Mouse (Mus musculus) cerebellum, postnatal 10 days (tissue): ENCODE measurements around the gene Rgs7.

Experiments used
- DNase-seq, 2 experiments: peaks; one replicate each; pipeline ENCODE4 v3.0.0; 2021; ENCODE audit warnings: mixed read lengths in 2 of 2

Rgs7 gene

DNA sequence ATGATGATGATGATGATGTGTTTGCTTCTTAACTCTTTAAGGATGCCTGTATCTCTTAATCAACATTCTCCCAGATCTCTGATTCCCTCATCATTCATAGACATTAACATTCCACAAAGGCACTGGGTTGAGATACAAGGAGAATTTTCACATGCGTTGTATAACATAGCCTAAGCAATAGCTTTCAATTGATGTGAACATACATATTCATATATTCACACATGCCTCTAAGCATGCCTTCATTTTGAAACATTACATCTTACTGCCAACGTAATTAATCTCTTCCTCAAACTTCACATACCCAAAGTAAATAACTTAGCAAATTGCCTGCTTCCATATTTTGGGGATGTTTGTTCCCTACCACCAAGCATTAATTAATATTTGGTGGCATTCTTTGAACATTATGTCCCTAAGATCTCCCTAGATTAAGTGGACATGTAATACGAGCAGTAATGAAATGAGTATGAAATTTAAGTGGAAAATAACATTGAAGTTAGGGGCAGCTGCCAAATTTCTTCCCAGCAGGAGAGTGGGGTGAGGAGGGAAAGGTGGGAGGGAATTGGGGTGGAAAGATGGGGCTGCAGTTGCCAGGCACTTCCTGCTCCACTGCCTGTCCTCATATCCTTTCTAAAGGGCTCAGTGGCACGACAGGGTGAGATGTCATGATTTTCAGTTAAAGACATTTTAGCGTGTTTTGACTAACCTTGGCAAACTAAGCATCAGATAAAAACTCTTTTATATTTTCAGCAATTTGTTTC lies 317.2 kb downstream of the Rgs7 start:
- peak; percentile 16 to 23 for DNase-seq

- DNase-seq, result no peak
Measured at GRCm38 (mm10) chr1:175155469-175155868, 336.8 kb downstream of the Rgs7 start.

DNA sequence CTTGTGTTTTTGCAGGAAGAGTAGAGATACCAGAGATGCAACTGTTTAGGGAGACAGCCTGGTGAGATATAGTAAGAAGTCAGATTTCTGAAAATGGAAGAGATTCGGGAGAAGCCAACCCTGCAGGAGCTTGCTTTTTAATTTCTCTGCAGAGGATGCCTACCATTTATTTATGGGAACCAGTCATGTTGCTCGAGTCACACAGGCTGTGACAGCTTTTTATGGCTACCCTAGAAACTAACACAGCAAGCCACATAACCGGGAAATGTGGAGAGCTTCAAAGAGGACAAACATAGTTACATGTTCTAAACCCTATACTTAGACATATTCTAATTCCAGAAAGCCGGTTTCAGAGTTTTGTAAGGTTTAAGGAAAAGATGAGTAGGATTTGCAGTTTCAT lies 349.2 kb downstream of the Rgs7 start:
- no peak for DNase-seq

DNA sequence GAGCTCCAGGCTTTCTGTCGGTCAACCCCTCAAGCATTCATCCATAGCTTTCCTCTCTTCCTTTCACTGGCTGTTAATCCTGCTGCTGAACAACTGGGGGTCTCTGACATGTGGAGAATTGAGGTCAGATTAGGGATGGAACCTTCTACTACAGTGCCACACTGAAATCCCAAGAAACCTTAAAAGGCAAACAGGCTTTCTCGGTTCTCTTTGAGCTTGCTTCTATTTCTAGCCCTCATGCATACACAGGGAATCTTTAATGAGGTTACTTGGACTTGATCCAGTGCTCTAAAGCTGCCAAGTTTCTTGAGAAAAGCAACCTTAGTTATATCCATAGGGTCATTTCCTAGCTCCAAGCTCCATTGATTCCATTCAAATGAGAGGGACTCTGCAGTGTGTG lies 363.8 kb downstream of the Rgs7 start:
- DNase-seq, result peak; percentile 70 to 75

DNA sequence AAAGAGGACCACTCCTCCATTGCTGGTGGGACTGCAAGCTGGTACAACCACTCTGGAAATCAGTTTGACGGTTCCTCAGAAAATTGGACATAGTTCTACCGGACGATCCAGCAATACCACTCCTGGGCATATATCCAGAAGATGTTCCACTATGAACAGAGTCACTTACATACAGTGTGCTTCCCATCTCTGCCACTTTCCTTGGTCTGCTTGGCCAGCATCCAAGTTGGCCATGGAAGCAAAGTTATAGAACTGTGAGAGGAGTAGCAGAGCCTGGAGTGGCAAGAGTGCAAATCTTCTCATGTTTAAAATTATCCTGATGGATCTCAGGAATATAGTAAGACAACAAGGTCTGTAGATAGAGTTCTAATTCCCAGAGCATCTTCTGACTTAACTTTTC lies 367.9 kb downstream of the Rgs7 start:
- peak; percentile 36 to 42 for DNase-seq

DNA sequence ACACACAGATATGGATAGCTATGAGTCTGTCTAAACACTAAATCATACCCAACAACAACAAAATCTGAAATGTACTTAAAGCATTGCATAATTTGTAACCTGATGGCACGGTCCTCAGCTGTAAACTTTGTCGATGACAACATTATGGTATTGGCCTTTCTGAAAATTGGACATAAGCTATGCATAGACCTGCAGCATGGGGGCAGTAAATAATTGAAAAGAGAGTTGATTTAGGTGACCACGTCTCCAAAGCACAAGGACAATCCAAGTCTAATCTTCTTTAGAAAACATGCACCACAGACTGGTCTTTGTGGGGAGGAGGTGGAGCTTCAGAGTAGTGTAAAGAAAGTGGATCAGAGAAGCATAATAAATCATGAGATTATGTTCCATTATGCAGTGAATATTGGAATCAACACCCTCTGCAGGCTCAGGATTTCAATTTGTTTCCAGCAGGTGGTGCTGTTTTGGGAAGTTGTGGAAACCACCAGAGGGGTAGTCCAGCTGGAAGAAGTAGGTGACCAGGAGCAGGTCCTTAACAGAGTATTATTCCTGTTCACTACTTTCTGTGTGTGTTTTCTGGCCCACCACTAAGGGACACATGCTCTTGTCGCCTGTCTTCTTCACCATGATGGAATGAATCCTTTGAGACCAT lies 373.3 kb downstream of the Rgs7 start:
- peak; percentile 59 to 70 for DNase-seq

- DNase-seq, result no peak
Measured at GRCm38 (mm10) chr1:175108270-175108860, 383.9 kb downstream of the Rgs7 start.

GRCm38 (mm10) chr1:175106315-175106714 lies 386.0 kb downstream of the Rgs7 start:
- DNase-seq, result no peak

DNA sequence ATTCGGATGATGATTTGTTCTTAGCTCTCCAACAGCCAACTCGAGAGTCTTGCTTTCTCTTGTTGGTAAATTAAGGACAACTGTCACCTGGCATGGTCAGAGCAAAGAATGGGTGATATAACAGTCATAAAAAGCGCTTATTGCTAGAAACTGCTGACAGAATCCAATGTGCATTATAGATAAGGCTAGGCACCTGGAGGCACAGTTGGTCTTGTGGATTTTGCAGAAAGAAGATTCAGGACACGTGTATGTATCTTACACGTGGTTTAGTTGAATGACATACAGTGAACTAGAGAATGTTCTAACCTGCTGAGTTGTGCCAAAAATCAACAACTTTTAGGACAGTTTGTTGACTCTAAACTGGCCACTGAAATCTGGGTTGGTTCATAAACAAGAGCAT lies 386.9 kb downstream of the Rgs7 start:
- no peak for DNase-seq

DNA sequence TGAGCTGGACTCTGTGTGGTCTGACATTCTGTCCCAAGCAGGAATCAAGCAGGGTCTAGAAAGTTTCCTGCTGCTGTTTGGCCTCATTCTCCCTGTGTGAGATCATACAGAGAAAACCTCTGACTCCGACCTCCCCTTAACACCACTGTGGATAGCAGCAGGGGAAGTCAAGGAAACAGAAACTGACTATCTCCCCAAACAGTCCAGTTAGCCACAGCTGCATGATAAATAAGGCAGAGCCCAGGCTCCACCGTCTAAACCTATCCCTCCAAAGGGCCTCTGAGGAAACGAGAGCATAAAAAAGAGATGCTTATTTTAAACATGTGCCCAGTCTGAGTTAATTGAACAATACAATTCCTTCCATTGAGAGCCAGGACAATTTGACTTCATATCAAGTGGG lies 395.3 kb downstream of the Rgs7 start:
- DNase-seq, result no peak

DNA sequence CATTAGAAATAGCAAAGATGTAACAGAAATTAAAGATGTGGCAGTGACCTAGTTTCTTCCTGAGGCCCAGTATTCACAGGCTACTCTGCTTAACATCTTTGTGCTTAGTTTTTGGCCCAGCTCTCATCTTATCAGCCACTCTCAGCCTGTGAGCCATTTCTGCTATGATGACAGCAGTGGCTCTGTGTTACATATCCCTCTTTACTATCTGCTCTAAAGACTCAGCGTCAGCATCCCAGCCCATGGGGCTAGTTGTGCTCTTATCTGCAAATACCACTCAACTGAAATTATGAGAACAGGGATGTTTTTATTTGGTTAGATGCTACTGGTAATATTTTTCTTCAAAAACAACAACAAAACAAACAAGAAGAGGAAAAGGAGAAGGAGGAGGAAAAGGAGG lies 410.2 kb downstream of the Rgs7 start:
- DNase-seq, result no peak

- no peak for DNase-seq
Measured at GRCm38 (mm10) chr1:175079819-175080608, 412.3 kb downstream of the Rgs7 start.

GRCm38 (mm10) chr1:175073500-175074232 lies 418.6 kb downstream of the Rgs7 start:
- DNase-seq, result no peak

DNA sequence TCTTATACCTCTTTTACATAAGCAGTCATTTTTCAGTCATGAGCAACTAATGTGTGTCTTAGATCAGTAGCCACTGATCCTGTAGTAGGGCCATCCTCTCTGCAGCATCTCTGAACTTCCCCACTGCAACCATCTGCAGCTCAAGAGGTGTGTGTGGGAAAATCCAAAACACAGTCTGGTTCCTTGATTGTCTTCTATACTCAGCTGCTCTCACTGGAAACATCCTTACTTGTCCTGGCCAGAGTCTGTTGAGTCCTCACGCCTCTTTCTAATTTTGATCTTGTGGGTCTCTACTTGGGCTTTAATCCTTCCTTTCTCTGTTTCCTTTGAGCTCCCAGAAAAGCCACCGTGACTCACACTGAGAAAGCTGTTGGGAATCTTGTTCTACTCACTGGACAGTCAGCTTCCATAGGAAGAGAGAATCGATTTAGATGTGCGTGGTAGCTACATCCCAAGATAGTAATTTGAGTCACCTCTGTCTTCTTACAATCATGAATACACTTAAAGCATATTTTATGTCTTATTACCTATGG lies 422.5 kb downstream of the Rgs7 start:
- no peak for DNase-seq

- DNase-seq, result no peak
Measured at GRCm38 (mm10) chr1:175049121-175049520, 443.2 kb downstream of the Rgs7 start.

GRCm38 (mm10) chr1:175041167-175041817 lies 451.0 kb downstream of the Rgs7 start:
- DNase-seq, result peak; percentile 83 to 84

- no peak for DNase-seq
Measured at GRCm38 (mm10) chr1:175040038-175040437, 452.3 kb downstream of the Rgs7 start.

GRCm38 (mm10) chr1:175039567-175039966 lies 452.7 kb downstream of the Rgs7 start:
- DNase-seq, result no peak

DNA sequence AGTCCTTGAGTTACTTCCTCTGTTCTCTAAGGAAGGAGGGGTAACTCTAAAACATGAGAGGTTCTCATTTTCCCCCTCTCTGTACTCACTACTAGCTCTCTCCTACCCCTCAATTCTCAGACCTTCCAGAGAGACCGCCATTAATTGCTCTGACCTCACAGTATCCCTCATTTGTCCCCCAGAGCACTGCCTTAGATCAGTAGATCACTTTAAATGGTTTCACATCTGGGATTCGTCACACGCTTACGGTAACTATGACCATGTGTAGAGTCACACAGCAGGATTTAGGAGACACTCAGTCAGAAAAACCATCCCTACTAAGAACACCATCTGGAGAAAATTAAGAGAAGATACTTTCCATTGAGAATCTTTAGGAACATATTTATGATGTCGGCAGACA lies 456.8 kb downstream of the Rgs7 start:
- DNase-seq, result no peak

GRCm38 (mm10) chr1:175032015-175032414 lies 460.3 kb downstream of the Rgs7 start:
- peak; percentile 14 to 16 for DNase-seq

DNA sequence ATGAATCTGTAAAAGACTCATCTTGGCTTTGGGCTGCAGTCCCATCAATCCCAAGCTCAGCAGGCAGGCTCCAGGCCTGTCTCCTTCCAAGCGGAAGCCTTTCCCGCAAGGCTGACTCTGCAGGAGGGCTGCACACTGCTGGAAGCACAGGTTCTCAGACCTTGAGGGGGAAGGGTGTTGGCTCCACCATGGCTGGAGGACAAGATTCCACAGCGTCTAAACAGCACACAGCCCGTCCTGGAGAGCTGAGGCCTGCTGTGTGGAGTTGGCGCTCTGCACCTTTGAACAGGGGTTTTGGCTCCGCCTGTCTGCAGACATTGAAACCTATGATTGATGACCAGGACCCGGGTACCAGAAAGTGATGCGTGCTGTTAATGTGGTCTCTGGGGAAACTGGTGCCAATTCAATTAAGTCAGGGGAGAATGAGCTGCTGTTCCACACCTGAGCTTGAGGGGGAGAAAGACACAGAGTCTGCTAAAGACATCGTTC lies 463.5 kb downstream of the Rgs7 start:
- DNase-seq, result peak; percentile 32 to 59

DNA sequence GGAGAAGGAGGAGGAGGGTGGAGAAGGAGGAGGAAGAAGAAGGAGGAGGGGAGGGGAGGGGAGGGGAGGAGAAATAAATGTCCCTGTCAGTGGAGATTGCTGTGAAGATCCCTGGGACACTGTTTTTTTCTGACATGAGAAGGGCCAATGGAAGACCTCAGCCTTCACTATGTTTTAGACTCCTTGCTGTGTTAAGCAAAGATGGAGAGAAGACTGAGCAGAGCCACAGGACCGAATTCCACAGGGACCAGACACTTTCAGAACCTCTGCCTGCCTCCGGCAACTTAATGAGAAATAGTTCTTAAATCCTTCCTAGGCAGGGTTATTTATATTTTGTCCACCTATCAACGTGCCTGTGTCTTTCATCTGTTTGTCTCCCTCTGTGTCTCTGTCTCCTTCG lies 464.0 kb downstream of the Rgs7 start:
- DNase-seq, result no peak
